Mouse (Mus musculus): ENCODE data around the gene Tspan32. TPM values are rescaled to one million over a fixed set of nuclear protein-coding genes. Genes with fewer than 3 reads are reported as not detected.

Tspan32 gene
- 1 to 10 TPM in 1 of 2 experiments, under 1 TPM in 1; 0.81 to 1.2 TPM for total RNA-seq (2021)

GRCm38 (mm10) chr7:143004727-143005343, at the start of gene Tspan32:
Gene Tspan32, plus strand, starts transcription at chr7:143005046.
- no peak for DNase-seq
- intact Hi-C loops (cut with DNase I), result loop anchor here (5.0 kb wide), 2 partner anchors 132 to 462 kb away; no protein-coding TSS in a partner anchor

- intact Hi-C loops (cut with DNase I), result no loop called here
- DNase-seq, result no peak
Observed at GRCm38 (mm10) chr7:142956018-142956417, 48.8 kb upstream of the Tspan32 start.

GRCm38 (mm10) chr7:142958817-142959216, 46.0 kb upstream of the Tspan32 start:
- no peak for DNase-seq
- intact Hi-C loops (cut with DNase I), result no loop called here

GRCm38 (mm10) chr7:142959752-142960151, 45.1 kb upstream of the Tspan32 start:
- DNase-seq, result no peak
- intact Hi-C loops (cut with DNase I), result no loop called here

GRCm38 (mm10) chr7:142967414-142967883, 37.4 kb upstream of the Tspan32 start:
- DNase-seq, result peak; percentile 12 to 27
- intact Hi-C loops (cut with DNase I), result no loop called here

GRCm38 (mm10) chr7:142967884-142968808, 36.7 kb upstream of the Tspan32 start:
- DNase-seq, result peak; percentile 40 to 56
- intact Hi-C loops (cut with DNase I), result no loop called here

GRCm38 (mm10) chr7:142968809-142969511, 35.9 kb upstream of the Tspan32 start, which contains the start of gene Ascl2:
Gene Ascl2, minus strand, starts transcription at chr7:142969264.
- peak; percentile 14 to 23 for DNase-seq
- intact Hi-C loops (cut with DNase I), result no loop called here

- DNase-seq, result no peak
- intact Hi-C loops (cut with DNase I), result no loop called here
Observed at GRCm38 (mm10) chr7:142981908-142982307, 22.9 kb upstream of the Tspan32 start.

GRCm38 (mm10) chr7:142985146-142985545, 19.7 kb upstream of the Tspan32 start:
- no peak for DNase-seq
- intact Hi-C loops (cut with DNase I), result no loop called here

GRCm38 (mm10) chr7:142987718-142988117, 17.1 kb upstream of the Tspan32 start:
- intact Hi-C loops (cut with DNase I), result no loop called here
- DNase-seq, result no peak

- DNase-seq, result no peak
Observed at GRCm38 (mm10) chr7:142995004-142995403, 9.8 kb upstream of the Tspan32 start.

GRCm38 (mm10) chr7:142995630-142996338, 9.1 kb upstream of the Tspan32 start:
- intact Hi-C loops (cut with DNase I), result no loop called here
- DNase-seq, result no peak

More at GRCm38 (mm10) chr7:142995004-142995403, 9.8 kb upstream of the Tspan32 start:
- intact Hi-C loops (cut with DNase I), result no loop called here

- intact Hi-C loops (cut with DNase I), result no loop called here
- no peak for DNase-seq
Observed at GRCm38 (mm10) chr7:142996998-142997397, 7.8 kb upstream of the Tspan32 start.

GRCm38 (mm10) chr7:142997403-142998150, 7.3 kb upstream of the Tspan32 start:
- intact Hi-C loops (cut with DNase I), result no loop called here
- DNase-seq, result no peak

GRCm38 (mm10) chr7:143002679-143003078, 2.2 kb upstream of the Tspan32 start:
- intact Hi-C loops (cut with DNase I), result no loop called here
- DNase-seq, result peak in 1 of 2 experiments; percentile 56

- intact Hi-C loops (cut with DNase I), result loop anchor here (2.0 to 5.0 kb wide), 3 partner anchors 111 to 462 kb away; no protein-coding TSS in a partner anchor
- no peak for DNase-seq
Observed at GRCm38 (mm10) chr7:143005344-143006096, 674 bp downstream of the Tspan32 start.

GRCm38 (mm10) chr7:143006097-143006755, 1.4 kb downstream of the Tspan32 start:
- DNase-seq, result no peak
- intact Hi-C loops (cut with DNase I), result loop anchor here (2.0 to 5.0 kb wide), 3 partner anchors 111 to 461 kb away; no protein-coding TSS in a partner anchor
